In the genomic region with DNA sequence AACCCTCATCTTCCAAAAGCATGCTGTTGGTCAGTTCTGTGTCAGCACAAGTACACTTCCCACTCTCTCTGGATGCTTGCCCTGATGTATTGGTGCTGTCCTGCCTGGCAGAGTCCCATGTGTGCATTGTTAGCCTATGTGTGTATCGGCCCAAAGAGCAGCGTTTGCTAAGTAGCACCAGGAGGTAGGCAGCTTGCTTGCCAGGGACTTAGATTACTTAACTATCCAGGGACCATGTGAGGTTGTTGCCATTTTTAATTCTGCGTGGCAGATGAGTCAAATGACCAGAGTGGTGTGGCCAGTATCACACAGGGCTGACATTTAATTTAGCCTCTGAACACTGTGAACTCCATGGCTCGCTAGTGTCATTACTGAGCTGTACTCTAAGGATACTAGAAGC, we compare ENCODE assay signal across 15 mouse cellular contexts.
DNase-seq lines count a peak whose midpoint lies in the region; ATAC-seq lines count a peak whose summit lies in the region.
"Had no signal": no experiment of that assay in that cellular context is flagged by ENCODE, and none has a peak within 500 bp of the region (broad histone marks: within the 10 kb centered on the region; RNA-seq: fewer than 3 reads in every experiment).

No protein-coding gene starts in this region.

- peak; percentile 45 to 47 for DNase-seq in cerebellum, adult 18-20 months
- no peak for DNase-seq in cerebellum, postnatal 14 days
- peak; percentile 78 for DNase-seq in heart, adult 11 months
- DNase-seq in heart, postnatal 4 days: no peak
- peak; percentile 30 for DNase-seq in Muller cell, postnatal 12 days (ENCODE audit: inconsistent ontology term)
- DNase-seq in cerebellum, adult 9-11 months: peak; percentile 49
- DNase-seq: adrenal gland, adult 2 months; adrenal gland, postnatal 25 days; forebrain, postnatal 0 days; gastrocnemius, postnatal 36 days; heart, postnatal 10 days; kidney, adult 11 months had no signal

- ATAC-seq in monocyte, adult 5-6 weeks (replicated peaks; ENCODE audit: insufficient number of reproducible peaks, low FRiP score, low TSS enrichment, poor library complexity, severe bottlenecking): no peak
- ATAC-seq: forebrain, embryonic 13.5 days; forebrain, postnatal 0 days; hindbrain, postnatal 0 days had no signal

Comparison
In these comparisons a context has a peak if more than half of its experiments do, and no peak if none do; other contexts are left out.
1. DNase-seq: peak in cerebellum, adult 18-20 months (2 of 2), heart, adult 11 months (single experiment), Muller cell, postnatal 12 days (single experiment) and cerebellum, adult 9-11 months (single experiment); none in cerebellum, postnatal 14 days (0 of 2) and heart, postnatal 4 days (single experiment).